Mouse (Mus musculus): Measurements from ENCODE around the gene Rasa3.

Rasa3 gene

DNA sequence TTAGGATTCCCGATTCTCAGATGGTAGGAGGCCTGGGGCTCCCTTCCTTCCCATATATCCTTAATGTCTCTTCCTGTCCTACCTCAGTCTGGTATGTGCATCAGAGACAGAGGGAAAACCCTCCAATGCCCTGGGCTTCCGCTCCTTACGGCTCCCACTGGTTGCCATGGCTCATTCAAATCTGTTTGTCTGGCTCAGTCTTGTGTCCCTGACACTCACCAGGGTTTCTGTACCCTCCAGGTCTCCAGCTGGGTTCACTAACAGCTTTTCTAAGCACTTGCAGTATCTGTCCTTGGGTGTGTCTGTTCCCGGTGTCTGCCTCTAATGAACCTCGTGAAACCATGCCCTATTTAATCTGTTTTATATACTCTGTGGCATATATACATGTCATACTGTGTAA is 135.9 kb downstream of the Rasa3 start:
- DNase-seq = no peak

GRCm38 (mm10) chr8:13540122-13540521 is 137.3 kb downstream of the Rasa3 start:
- DNase-seq = no peak

DNA sequence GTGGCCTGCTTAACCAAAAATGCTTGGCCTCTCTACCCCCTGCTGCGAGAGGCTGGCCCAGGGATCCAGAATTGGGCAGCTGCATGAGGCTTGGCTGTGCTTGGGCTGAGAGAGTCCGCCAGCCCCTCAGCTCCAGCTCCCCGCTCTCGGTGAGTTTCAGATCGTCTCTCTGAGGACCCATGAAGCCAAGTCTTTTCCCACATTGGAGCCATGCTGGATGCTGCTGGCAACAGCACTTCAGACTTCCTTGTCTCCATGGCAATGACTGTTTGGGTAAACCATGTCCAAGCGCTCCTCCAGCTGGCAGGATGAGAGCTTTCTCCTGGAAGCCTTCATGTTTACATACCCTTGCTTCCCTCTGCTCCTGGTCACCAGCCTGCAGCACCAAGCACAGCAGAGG is 138.6 kb downstream of the Rasa3 start:
- peak in 1 of 2 experiments; percentile 33 for DNase-seq

- no peak for DNase-seq
Measured at GRCm38 (mm10) chr8:13537102-13537501, 140.3 kb downstream of the Rasa3 start.

GRCm38 (mm10) chr8:13533123-13533522 is 144.3 kb downstream of the Rasa3 start:
- DNase-seq = no peak

DNA sequence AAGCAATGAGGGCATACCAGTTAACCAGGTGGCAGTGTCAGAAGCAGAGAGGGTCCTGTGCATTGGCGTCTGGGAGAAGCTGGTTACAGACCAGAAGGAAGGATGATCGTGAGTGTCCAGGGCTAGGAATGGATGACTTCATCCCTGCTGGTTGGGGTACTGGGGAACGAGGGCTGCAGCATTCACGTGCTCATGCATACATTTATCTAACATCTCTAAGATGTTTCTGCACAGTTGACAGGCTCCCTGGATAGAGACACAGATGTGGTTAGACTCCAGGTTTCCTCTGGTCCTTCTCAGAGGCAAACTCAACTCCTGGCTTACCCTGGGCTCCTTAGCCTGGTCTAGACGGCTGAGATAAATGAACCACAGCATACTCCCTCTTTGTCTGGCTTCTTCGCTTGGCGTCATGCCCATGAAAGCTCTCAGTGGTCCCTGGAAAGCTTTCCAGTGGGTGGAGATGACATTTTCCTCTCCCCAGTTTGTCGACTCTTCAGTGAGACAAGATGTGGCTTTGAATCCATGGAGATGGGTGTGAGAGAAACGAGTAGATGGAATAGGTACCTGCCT is 145.7 kb downstream of the Rasa3 start:
- no peak for DNase-seq

GRCm38 (mm10) chr8:13530941-13531340 is 146.5 kb downstream of the Rasa3 start:
- DNase-seq = peak; percentile 94 to 95

DNA sequence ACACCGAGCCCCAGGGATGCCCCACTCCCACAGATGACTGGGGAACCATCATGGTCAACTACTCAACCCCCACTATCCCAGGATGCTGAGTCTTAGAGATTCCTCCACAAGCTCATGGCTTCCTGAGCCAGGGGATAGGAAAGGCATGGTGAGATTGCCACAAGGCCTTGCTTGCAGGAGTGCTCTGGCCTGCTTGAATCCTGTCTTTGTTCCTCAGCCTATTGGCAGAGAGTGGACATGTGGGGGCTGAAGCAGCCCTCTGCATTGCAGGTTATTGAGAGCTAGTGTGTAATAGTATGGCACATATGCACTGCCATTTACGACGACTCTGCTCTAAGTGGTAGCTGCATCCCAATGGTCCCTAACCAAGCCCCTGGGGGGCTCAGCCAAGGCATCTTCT is 147.0 kb downstream of the Rasa3 start:
- no peak for DNase-seq

- DNase-seq = peak; percentile 89 to 94
Measured at GRCm38 (mm10) chr8:13529891-13530316, 147.5 kb downstream of the Rasa3 start.

GRCm38 (mm10) chr8:13529011-13529840 is 148.2 kb downstream of the Rasa3 start:
- DNase-seq = no peak

GRCm38 (mm10) chr8:13521392-13521791 is 156.0 kb downstream of the Rasa3 start:
- no peak for DNase-seq

- DNase-seq = no peak
Measured at GRCm38 (mm10) chr8:13520349-13520748, 157.1 kb downstream of the Rasa3 start.

DNA sequence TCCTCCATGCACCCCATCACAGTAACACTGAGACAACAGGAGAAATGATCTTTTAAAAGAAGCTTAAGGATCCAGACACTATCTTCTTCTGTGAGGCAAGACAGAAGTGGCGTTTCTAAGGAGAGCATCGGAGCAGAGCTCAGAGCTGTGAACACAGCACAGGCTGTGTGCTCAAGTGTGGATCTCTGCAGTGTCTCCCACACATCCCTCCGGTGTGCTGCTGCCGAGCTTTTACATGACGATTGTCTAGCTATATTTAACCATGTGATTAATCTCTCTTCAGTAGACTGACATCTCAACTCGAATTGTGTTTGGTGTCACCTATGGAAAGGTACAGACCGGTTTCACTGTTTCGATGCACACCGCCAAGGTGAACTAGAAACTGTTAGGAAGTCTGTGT is 157.9 kb downstream of the Rasa3 start:
- no peak for DNase-seq

DNA sequence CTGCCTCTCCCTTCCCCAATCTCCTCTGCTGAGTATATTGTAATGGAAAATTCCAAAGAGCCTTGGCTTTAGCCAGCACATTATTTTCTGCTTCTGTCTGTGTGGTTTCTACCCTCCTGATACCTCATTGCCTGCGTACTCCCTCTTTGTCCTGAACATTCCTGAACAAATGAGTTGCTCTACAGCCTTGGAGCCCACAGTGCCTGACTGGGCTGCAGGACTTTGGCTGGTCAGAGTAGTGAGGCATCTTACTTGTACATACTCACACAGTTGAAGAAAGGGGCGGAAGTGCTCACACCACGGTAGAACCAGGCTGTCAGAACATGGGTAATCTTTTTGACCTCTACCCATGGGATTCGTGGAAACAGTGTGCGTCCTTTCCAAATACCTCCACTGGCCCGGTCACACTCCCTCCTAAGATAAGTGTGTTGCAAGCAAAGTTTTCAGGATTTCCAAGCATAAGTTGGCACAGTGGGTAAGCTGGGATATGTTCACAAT is 160.1 kb downstream of the Rasa3 start:
- DNase-seq = no peak
